Mouse (Mus musculus): ENCODE data around the gene Klkb1. TPM values are rescaled to one million over a fixed set of nuclear protein-coding genes. Genes with fewer than 3 reads are reported as not detected.

Gene Klkb1
- polyA plus RNA-seq, 1 experiment from 2014 or later, result 0.04 TPM

DNA sequence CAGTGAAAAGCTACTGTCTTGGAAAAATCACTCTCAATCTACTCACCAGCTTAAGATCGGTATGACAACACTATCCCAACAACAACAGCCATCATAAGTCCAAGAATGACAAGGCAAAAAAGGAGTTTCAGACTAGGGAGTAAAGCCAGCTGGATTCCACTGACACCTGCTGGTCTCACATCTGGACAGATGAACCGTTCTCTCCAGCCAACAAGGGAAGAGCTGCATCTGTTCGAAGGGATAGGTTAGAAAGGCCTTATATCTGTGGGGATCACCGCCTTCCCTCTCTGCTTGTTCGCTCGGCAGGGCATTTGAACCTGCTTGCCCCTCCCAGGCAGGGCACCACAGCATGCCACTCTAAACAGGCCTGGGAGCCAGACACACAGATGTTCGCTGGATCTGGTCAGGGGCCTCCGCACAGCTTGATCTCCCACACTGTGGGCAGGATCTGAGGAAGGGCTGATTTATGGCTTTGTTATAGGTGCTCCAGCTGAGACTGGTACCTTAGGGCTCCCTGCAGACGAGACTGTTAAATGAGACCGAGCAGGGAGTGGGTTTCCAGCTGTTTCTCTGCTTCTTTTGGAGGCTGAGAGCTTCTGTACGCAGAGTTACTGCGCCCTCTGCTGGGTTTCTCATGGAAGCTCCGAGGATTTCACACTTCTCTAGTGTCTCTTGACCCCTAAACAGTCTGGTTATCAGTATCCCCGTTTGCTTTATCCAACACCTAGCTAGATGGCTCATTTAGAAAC, 58.3 kb downstream of the Klkb1 start:
- peak overlapping the region; percentile 14; the same call in 1 of the 2 replicates for H3K9ac ChIP-seq
- H3K27ac ChIP-seq (replicated peaks), result no peak overlapping the region; the same call in 1 of the 2 replicates
- peak; percentile 83 for ATAC-seq (ENCODE audit: low FRiP score, low read depth)
- no peaks in the 10 kb centered on the region for H3K9me3 ChIP-seq
- no peaks in the 10 kb centered on the region for H3K27me3 ChIP-seq
- H3K4me1 ChIP-seq (replicated peaks), result peaks cover 6% of the 10 kb centered on the region
- H3K36me3 ChIP-seq, result no peaks in the 10 kb centered on the region
- peak overlapping the region; percentile 14 for H3K4me3 ChIP-seq
- peak overlapping the region; percentile 46 for H3K4me2 ChIP-seq
- WGBS, result 16% methylated on average over 14 of the region's 14 CpGs

DNA sequence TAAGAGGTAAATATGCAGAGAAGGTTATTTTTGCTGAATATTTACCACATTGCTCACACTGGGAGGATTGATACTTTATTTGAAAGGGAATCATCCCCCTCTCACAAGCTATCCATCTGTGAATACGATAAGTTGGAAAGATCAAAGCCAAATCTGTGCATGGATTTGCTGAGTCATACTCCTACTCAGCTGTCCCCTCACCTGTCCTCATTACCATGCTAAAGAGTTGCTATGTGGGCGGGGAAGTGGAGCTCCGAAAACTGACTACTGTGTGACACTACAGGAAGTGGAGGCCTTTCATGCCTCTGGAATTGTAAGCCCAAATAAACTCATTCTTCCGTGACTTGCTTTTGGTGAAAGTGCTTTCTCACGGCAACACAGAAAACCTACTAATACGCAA, 59.4 kb downstream of the Klkb1 start:
- Histone ChIP-seq H3K4me3 (no peak overlapping the region), H3K36me3 (no peaks in the 10 kb centered on the region), H3K27ac (replicated peaks) (no peak overlapping the region), H3K9ac (no peak overlapping the region), H3K4me2 (no peak overlapping the region), H3K27me3 (no peaks in the 10 kb centered on the region), H3K9me3 (no peaks in the 10 kb centered on the region), H3K4me1 (replicated peaks) (peaks cover 6% of the 10 kb centered on the region)
- no peak for ATAC-seq (ENCODE audit: low FRiP score, low read depth)
- WGBS, result 84% methylated on average over 6 of the region's 6 CpGs

DNA sequence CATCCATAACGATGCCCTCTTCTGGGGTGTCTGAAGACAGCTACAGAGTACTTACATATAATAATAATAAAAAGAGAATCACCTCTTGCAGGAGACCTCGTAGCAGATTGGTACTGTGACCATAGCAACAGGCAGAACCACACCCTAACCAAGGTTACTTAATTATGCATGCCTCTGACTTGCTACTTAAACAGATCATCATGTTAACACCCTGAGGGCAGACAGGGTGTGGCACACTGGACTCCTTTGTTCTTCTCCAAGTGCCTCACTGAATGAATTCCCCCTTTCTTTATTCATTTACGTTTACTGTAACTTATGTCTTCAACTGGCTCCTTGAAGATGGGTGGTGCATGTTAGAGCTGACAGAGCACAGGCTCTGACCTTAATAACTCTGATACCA, 61.4 kb downstream of the Klkb1 start:
- Histone ChIP-seq H3K27me3 (no peaks in the 10 kb centered on the region), H3K4me1 (replicated peaks) (peaks cover 6% of the 10 kb centered on the region), H3K9ac (no peak overlapping the region), H3K4me2 (no peak overlapping the region), H3K36me3 (no peaks in the 10 kb centered on the region), H3K27ac (replicated peaks) (no peak overlapping the region), H3K9me3 (no peaks in the 10 kb centered on the region), H3K4me3 (no peak overlapping the region)
- 48% methylated on average over 3 of the region's 3 CpGs for WGBS
- no peak for ATAC-seq (ENCODE audit: low FRiP score, low read depth)

Other genes with a start within 250 kb of the Klkb1 start
- 0.51 and 0.58 TPM in 2 replicates for gene Mtnr1a, start 225.7 kb downstream of the Klkb1 start, polyA plus RNA-seq (2015; fragmentation: Nextera tagmentation; extraction: Ambion mirVana)
- not detected in 2 replicates for gene F11, start 32.8 kb downstream of the Klkb1 start, polyA plus RNA-seq (2015; fragmentation: Nextera tagmentation; extraction: Ambion mirVana)
- not detected in 2 replicates for gene Gm45753, start 13.6 kb upstream of the Klkb1 start, polyA plus RNA-seq (2015; fragmentation: Nextera tagmentation; extraction: Ambion mirVana)
- gene Cyp4v3, start 38.4 kb upstream of the Klkb1 start, polyA plus RNA-seq (2015; fragmentation: Nextera tagmentation; extraction: Ambion mirVana), result 1.2 and 1.5 TPM in 2 replicates
- 12.3 and 13.8 TPM in 2 replicates for gene Fam149a, start 87.4 kb upstream of the Klkb1 start, polyA plus RNA-seq (2015; fragmentation: Nextera tagmentation; extraction: Ambion mirVana)
- gene Tlr3, start 116.2 kb upstream of the Klkb1 start, polyA plus RNA-seq (2015; fragmentation: Nextera tagmentation; extraction: Ambion mirVana), result 0.74 and 1.4 TPM in 2 replicates
- 52.0 and 54.5 TPM in 2 replicates for gene Sorbs2, start 212.9 kb upstream of the Klkb1 start, polyA plus RNA-seq (2015; fragmentation: Nextera tagmentation; extraction: Ambion mirVana)